Mouse (Mus musculus): ENCODE data around the gene Irf1. TPM values are rescaled to one million over a fixed set of nuclear protein-coding genes. Genes with fewer than 3 reads are reported as not detected.

Gene Irf1
- total RNA-seq, 2 experiments from 2014 or later: 20.0 to 36.7 TPM

DNA sequence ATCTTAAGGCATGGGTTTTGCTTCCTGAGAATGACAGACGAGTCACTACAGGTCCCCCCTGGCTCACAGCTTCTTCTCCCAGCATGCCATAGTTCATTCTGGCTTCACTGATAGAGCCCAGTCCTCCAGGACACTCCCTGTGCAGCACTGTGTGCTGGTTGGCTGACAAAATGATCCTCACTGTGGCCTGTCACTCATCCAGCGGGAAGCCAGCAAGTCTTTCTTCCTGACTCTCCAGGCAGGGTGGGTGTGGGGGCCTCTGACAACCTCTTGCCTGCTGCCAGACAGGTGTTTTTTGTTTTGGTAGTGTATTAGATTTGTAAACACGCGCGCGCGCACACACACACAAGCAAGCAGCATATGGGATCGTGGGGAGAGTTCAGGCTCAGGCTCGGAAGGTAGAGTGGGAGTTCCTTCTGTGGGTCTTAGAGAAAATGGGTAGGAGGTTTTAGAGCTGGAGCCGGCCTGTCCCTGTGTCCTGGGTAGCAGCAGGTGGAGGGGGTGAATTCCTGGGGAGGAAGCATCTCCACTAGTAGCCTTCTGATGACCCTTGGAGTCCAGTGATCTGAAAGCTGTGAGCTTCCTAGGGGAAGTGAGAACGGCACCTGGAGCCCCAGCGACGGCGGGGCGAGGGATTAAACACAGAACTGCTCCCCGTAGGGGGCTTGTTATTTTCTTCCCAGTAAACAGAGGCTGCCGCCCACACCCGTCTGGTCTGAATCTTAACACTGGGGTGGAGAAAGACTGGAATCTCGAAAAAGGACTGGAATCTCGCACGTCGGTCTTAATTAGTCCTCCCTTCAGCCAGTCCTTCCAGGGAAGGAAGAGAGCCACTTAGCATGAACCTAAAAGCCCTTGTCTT, 10.0 kb upstream of the Irf1 start:
- no peak for DNase-seq

DNA sequence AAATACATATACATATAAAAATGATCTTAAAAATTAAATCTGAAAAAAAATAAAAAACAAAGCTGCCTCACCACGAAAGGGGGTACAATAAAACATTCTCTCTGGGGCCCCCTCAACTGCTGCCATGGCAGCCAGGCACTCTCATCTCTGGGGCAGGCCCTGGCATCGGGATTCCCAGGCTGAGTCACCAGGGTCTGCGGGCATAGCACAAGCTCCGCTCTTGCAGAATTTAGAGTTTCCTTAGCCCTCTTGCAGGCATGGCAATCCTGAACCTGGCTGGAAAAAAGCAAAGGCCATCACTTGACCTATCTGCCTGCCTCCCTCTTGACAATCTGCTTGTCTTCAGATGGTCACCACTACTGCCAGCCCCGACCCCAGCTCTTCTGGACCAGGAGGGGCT, 8.5 kb upstream of the Irf1 start:
- DNase-seq: peak; percentile 56

DNA sequence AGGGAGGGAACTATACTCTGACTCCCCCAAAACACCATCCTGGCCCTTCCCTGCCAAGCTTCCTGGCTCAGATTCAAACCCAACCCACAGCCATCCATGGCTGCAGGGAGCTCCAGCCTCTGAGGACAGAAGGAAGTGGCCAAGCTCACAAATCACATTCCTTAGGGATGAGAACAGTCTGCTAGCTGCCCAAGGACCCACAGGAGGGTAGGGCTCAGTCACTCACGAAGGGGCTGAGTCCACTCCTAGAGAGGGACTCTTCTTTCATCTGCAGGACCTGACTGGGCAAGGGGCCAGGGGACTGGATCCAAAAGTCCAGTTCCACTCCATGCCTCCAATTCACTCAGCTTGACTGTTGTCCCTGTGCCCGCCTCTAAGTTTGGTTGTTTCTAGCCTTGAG, 8.0 kb upstream of the Irf1 start:
- peak; percentile 93 for DNase-seq

DNA sequence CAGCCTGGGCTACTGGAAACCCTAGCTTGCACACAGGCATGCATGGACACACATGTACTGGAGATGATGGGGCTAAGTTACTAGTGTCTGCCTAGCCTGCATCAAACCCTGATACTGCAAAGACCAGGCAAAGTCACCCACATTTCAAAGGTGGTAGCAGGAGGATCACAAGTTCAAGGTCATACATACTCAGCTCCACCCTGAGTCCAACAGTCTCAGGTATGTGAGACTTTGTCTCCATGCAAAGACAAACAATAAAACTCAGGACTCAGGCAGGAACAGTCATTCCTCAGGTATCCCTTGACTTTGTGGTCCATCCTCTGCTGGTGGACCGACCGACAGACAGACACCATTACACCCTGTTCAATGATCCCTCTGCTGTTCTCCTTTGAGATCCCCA, 7.4 kb upstream of the Irf1 start:
- no peak for DNase-seq

DNA sequence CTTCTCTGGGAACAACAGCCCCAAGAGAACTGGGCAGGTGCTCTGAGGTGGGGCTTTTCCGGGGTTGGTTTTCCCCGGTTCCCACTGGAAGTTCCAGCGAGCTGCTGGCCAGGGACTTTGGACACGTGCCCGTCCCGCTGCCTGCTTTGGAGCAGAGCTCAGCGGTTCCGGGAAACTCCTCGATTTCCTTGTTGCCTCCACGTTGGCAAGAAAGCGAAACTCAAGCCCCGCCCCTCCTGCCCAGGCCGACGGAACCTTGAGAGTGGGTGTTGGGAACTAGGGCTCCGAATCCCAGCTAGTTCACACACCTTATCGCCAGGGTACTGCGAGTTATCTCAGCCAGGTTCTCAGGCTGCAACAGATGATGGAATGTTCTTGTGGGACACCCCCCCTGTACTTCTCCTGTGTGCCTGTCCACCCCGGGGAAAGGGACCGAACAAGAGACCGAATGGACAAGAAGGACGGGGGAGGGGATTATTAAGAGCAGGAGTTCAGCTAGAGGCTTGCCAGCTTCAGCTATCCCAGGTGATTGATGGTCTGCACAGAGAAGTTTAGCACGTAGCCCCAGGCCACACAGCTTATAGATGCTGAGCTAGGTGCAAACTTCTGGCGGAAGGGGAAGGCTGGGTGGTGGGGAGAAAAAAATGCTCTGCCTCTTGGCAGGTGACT, 6.9 kb upstream of the Irf1 start:
- DNase-seq: peak; percentile 95

DNA sequence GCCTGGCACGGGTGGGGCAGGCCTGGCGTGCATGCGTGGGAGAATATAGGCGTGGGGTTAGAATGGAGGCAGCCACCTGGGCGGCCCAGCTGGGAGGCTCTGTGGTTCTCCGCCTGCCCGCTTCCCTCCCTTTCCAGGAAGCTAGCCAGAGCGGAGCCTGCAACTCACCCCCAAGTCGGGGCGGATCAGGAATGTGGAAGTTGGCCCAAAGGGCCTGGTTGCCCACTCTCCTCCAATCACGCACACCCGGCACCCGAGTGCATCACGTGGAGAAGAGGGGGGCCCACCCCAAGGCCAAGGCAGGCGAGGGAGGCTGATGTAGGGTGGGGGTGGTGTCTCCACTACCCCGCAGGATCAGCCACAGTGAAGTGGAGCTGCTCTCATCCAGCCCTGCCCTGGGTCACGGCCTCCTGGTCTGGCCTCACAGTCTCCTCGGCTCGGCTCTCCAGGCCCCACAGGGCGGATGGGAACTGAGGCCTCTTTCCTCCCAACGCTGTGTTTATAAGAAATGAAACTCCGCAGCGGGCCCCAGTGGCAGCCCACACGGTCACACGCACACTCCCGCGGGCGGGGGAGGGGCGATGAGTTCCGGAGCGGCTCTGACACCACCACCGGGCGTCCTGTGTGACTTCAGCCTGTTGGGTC, 6.2 kb upstream of the Irf1 start:
- DNase-seq: peak; percentile 94

DNA sequence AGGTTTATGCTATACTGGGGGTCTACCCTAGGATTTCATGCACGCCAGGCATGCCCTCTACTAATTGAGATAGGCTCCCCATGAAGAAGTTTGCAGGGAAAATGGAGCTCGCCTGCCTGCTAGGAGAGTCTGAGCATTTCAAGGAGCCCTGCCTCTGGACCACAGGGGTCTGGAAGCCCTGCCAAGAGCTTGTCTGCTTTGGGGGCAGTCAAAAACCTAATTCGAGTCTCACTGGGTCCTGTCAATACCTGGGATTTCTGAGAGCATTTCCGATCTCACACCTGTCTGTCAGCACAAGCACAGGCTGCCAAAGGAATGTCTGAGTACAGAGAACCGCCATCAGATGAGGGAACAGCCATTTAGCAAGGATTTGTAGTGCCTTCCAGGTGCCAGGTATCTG, 5.2 kb upstream of the Irf1 start:
- no peak for DNase-seq

DNA sequence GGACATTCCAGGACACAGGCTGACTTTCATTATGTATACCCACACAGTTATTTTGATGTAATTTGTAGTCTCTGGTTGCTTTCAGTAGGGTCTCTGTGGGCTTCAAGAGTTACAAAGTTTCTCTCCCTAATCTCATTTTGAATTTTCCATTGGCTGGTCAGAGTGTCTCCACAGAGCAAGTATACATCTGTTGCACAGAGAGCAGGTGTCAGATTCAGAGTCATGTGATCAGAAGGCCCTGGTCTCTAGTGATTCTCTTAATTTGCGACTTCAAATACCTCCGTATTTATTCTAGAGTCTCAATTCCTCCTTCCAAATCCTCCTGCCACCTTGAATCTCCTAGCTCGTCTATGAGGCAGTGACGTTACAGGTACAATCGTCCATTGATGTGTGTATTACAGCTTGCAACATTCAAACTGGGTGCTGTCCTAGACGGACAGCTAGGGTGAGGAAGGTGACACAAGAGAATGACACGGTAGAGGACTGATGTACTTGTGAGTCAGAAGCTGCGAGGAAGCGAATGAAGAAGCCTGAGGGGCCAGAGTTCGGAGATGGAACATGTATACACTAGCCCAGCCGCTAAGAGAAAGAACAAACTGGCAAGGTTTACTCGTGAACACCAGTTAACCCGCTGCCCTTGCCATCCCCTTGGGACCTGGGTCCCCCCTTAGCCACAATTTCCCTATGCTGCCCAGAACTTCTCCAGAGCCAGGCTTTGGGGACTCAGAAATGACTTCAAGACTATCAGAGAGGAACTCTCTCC, 1.2 kb upstream of the Irf1 start:
- DNase-seq: no peak

DNA sequence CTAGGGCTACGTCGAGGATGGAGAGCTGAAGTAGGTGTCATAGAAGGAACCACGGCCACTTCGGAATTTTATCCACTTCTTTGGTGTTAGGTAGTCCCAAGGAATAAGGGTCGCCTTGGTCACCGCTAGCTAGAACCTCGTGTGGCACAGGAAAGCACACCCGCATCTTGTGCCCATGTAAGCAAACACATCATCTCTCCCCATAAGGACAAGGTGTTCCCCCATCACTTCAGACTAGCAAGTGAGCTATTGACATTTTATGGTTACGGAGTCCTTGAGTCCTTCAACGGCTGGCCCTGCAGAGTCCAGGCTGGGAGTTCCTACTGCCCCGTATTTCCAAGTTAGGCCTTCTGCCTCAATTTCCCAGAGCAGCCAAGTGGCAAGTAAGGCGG, 633 bp upstream of the Irf1 start:
- no peak for DNase-seq

DNA sequence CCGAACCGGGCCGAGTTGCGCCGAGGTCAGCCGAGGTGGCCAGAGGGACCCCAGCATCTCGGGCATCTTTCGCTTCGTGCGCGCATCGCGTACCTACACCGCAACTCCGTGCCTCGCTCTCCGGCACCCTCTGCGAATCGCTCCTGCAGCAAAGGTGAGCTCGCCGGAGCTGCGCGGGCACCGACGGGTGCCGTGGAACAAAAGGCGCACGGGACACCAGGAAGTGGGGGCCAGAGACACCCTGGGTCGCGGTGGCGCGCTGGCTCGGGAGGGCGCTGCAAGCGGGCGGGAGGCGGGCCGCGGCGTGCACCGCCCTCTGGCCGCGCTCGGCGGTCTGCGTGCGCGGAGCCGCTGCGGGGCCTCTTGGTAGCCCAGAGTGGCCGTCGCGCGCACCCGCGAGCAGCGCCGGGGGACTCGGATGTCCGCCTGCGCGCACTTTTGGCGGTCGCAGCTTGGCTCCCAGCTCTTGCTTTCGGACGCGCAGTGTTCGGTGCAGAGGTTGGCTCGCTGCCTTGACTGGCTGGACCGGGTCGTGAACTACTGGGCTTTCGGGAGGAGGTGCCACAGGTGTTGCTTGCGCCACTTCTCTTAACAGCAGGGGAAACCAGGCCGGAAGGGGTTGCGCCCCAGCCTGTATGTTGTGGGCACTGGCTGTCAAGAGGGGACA, 444 bp downstream of the Irf1 start:
- peak; percentile 89 for DNase-seq

DNA sequence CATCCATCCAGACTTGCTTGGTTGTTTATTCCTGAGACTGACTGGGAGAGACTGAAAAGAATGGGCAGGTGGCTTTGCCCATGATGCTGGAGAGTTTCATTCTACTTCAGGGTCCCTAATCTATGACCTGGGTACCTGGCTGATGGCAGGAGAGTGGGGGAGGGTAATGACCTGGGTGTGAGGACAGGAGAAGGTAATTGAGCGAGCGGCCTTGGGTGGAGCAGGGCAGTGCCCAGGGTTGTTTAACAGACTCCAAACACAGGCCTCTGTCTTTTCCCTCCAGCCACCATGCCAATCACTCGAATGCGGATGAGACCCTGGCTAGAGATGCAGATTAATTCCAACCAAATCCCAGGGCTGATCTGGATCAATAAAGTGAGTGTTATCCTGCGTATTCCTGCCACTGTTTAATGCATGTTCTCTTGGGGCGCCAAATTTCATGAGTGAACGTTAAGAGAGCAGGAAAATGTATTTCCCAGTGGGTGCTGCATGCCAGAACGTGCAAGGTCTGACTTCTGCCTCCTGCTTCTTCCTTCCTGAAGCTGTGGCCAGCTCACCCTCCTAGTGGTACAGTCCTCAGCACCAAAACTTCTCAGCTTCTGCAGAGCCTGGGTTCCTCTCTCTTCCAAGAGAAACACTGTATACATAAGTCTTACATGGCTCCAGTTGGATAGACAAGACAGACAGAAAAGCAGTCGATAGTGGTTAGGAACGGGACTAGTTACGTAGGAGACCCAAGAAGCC, 1.4 kb downstream of the Irf1 start:
- DNase-seq: no peak

DNA sequence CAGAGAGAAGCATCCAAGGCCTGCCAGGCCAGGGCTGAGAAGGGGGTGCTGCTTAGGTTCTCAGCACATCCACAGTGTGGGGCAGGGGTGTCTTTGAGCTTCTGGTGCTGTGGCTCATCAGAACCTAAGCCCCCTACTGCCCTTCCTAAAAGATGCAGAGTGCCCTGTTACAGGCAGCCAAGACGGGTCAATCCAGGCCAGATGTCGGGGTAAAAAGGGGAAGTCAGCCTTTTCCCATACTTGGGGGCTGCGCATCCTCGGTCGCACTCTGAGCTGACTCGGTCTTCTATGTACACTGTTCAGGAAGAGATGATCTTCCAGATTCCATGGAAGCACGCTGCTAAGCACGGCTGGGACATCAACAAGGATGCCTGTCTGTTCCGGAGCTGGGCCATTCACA, 2.7 kb downstream of the Irf1 start:
- no peak for DNase-seq

DNA sequence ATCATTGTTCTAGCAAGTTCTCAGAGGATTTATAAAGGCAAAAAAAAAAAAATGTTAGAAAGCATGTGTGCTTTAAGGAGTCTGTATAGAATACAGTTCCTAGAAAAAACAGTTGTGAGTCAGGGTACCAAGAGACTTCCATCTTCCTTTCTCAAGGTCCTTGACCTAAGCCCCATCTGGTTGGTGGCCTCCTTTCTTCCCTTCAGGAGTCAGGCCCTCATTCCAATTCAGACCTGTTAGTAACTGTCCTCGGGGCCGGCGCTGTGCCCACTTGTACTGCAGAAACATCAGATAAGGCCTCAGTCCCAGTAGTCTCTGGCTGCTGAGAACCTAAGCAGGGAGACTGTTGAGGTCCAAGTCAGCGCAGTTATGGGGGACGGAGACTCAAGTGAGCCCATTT, 3.3 kb downstream of the Irf1 start, which contains the start of gene Gm17334:
TSS of gene Gm17334 (minus strand) at position 101 of the 400 bp plus-strand sequence.
- DNase-seq: no peak

DNA sequence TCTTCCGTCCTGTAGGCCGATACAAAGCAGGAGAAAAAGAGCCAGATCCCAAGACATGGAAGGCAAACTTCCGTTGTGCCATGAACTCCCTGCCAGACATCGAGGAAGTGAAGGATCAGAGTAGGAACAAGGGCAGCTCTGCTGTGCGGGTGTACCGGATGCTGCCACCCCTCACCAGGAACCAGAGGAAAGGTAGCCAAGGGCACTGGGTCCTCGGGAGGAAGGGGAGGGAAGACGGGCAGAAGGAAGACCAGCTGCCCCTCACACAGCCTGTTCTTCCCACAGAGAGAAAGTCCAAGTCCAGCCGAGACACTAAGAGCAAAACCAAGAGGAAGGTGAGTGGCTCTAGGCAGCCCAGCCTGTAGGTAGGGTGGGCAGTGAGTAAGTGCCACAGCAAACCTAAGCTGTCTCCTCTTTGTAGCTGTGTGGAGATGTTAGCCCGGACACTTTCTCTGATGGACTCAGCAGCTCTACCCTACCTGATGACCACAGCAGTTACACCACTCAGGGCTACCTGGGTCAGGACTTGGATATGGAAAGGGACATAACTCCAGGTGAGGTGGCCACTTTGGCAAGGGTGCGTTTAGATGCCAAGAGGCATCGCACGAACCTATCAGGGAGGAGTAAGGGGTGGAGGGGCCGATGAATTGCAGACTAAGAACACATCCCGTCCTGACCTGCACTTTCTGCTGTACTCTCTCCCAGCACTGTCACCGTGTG, 4.0 kb downstream of the Irf1 start:
- DNase-seq: no peak

DNA sequence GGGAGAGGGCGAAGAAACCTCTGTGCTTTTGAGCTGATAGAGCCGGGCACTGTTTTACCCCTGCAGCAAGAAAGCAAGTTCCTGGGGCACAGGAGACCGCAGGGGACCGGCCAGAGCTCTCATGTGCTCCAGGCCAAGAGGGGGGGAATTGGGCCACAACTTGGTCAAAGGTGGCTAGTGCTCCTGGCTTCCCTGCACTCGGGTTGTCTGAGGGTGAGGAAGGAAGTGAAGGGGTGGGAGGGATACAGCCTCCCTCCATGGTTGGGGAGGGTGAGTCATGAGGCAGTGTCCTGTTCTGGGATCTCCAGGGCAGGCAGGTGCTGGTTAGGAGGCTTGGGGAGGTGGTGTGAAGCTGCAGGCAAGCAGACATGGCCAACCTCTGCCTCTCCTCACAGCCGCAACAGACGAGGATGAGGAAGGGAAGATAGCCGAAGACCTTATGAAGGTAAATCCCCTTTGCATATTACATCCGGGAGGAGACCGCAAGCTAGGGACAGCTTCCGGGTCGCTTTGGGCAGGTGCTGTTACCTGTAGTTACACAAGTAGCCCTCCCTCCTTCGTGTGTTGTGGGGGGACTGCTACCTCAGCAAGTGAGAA, 4.9 kb downstream of the Irf1 start:
- peak; percentile 56 for DNase-seq

DNA sequence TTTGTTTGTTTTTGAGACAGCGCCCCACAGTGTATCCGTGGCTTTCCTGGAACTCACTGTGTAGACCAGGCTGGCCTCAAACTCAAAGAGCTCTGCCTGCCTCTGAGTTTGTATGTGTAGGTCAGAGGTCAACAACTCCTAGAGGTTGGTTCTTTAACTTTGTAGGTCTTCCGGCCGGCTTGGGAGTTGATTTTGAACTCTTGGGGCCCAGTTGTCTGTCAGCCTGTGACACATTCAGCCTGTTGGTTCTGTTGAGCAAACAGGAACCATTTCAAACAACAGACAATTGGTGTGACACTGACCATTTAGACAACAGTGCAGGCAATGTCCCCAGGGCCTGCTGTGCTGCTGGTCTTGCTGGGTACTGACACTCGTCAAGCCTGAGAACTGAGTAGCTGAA, 7.9 kb downstream of the Irf1 start:
- DNase-seq: no peak

DNA sequence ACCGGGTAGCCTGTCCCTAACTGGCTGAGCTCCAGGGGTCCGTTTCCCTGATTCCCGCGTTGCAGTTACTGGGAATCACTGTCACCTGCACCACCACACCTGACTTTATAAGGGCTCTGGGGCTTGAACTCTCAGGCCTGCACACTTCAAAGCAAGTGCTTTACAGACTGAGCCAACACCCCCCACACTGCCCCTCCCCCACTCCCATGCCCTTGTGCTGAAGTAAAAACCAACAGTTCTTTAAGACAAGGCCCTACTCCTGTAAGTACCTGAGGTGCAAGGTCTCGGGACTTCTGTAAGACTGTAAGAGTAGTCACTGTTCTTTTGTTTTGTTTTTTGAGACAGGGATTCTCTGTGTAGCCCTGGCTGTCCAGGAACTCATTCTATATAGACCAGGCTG, 8.6 kb downstream of the Irf1 start:
- DNase-seq: no peak

DNA sequence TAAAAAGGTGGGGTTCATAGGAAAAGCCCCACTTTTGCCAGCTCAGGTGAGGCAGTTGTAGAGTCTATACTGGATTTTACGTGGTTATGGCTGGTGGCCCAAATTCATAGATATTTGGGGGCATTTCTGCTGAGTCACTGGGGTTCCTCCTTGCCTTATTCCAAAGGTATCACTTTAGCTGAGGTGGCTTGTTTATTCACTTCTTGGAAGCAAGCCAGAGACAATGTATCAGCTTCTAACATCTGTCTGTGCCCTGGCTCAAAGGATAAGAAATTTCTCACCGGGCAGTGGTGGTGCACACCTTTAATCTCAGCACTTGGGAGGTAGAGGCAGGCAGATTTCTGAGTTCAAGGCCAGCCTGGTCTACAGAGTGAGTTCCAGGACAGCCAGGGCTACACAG, 10.0 kb downstream of the Irf1 start:
- DNase-seq: no peak

DNA sequence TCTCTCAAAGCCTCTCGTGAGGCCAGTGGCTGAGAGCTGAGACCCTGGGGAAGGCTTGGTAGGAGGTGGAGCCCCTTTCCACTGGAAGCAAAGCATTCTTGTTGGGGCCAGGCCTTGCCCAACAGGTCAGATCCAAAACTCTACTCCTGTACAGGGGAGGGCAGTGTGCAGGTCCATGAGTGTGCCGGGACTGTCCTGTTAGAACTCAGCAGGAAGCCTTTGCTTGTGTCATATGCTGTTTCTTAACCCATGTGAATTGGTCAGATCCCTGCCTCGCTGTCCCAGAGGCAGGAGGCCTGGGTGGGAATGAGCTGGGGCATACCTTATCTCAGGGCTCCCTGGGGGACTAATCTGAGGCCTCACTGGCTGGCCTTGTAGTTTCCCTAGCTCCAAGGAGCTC, 10.4 kb downstream of the Irf1 start:
- no peak for DNase-seq

DNA sequence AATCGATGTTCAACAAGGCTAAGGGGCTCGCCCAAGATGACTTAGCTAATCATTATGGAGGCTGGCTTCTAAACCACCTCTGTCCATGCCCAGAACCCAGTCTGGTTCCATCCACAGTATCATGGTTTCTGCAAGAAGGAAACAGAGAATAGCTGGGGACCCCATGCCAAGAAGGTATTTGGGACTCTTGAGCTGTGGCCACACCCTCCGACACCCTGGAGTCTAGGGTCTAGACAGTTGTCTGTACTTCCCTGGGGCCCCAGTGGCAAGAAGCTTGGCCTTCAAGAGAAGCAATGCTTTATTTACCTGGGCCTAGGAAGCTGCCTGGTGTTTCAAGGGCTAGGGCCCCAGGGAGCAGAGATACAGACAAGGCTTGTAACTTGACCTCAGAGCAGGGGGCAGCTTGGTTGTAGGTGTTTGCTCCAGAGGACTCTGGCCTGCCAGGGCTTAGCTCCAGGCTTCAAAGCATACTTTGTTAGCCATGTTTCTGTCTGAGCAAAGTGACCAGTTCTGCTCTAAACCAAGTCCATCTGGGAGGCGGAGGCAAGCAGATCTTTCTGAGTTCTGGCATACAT, 11.5 kb downstream of the Irf1 start:
- no peak for DNase-seq

Measured in adrenal gland, postnatal 10 days (tissue).